Mouse (Mus musculus) spleen, postnatal 4 days (tissue): ENCODE results near the gene Atp8b3.

Source experiments
- DNase-seq, 2 experiments: peaks; one replicate each; pipeline ENCODE4 v3.0.0; 2022; ENCODE audit warnings: low spot score in 2 of 2

Atp8b3 gene

DNA sequence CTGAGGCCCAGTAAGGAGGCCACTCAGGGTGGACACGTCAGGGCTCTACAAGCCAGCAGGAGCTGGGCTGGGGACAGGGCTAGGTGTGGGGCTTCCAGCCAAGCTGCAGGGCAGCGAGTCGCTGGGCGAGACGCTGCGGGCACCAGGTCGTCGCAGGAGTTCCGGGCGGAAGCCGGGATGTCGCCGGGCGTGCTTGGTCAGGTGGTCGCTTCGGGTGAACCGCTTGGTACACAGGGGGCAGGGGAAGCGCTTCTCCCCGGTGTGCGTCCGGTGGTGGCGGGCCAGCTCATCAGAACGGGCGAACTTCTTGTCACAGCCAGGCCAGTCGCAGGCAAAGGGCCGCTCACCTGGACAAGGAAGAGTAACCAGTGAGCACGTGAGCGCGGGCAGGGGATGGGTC, 30.0 kb upstream of the Atp8b3 start:
- DNase-seq: peak; percentile 32 to 73

DNA sequence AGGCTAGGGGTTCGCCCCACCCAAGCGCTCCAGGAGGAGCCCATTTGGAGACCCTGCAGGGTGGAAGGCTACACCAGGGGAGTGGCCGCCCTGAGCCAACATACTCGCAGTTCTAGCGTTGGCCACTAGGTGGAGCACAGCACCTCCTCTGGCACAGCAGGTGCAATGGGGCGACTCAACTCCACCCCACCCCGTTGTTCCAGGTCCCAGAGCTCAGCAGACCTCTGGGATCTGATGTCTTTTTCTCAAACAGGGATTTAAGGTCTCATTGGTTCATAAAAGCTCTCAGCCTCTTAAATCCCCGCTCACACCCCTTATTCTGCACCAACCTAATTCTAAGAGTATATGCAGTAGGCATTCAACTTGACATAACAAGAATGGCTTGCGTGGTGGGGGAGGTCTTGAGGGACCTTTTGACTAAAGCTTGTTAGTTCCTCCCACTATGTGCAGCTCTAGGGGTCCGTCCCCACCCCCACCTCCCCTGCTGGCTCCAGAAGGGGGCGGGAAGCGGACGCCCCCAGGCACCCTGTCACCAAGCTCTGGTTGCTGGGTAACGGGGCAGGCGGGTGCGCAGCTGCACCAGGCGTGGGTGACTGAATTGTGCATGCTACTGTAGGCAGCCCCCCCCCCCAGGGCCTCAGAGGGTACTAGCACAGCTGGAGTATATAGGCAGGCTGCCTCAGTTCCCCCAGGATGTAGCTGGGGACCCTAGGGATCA, 27.6 kb upstream of the Atp8b3 start:
- peak; percentile 91 to 98 for DNase-seq

DNA sequence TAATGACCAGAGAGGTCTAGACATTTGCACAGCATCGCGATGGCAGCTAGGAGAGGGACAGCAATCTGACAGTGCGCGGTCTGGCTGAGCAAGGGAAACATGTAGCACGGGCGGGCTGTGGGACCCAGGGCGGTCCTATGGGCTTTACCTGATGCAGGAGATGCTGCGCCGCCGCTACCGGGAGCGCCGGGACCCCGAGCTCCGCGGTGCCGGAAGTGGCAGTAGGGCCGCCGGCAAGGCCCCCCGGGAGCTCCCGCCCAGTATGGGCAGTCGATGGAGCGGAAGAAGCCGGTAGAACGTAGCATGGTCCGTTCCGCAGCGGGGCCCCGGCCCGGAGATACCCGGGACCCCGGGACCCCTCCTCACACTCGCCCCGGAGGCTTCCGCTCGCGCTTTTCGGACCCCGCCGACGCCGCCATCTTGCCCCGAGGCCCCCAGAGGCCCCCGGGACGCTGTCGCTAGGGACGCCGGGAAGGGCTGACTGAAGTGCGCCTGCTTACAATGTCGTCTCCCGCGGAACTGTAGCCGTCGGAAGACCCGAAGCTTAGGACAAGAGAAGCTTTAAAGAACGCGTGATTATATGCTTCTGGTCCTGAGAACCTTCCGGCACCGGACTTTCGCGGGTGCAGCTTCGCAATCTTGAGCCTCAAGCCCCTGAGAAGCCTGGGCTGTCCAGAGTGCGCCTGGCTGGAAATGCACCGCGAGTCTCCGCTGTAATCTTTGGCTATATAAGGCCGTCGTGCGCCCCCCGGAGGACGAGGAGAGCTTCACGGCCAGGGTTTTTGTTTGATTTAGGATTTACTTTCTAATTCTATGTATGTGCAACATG, 22.4 kb upstream of the Atp8b3 start, which contains the start of gene Rexo1:
Gene Rexo1 (minus strand): TSS at position 445 of the 829 bp plus-strand sequence.
- peak; percentile 94 to 97 for DNase-seq

DNA sequence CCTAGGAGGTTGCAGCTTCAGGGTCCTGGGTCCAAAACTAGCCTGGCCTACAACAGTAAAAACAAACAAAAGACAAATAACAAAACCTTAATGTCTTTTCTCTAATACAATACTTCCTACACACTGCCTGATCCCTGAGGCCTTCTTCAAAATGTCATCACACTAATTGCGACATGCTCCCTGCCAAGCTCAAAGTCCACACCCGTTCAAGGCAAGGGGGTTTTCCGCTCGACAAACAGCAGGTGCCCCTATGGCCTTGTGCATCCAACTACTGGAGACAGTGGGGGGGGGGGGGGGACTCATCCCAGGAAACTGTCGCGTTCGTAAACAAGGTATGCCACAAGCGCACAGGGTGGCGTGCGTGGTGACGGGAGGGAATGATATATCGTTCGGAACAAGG, 21.7 kb upstream of the Atp8b3 start:
- DNase-seq: no peak

DNA sequence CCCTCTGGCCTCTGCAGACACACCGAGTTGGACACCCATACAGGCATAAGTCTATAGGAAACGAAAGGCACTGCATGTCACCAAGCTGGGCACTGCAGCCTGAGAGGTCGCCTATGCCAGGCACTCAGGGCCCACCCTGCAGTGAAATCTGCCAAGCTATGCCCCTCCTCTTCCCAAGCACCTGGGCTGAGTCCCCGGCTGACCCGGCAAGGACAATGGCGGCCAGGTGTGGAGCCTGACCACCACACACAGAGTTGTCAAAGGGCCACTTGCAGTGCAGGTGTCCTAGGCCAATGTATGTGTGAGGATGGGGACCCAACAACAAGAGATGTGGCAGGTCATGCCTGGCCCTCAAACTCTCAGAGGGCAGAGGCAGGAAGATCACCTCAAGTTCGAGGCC, 20.5 kb upstream of the Atp8b3 start:
- no peak for DNase-seq

DNA sequence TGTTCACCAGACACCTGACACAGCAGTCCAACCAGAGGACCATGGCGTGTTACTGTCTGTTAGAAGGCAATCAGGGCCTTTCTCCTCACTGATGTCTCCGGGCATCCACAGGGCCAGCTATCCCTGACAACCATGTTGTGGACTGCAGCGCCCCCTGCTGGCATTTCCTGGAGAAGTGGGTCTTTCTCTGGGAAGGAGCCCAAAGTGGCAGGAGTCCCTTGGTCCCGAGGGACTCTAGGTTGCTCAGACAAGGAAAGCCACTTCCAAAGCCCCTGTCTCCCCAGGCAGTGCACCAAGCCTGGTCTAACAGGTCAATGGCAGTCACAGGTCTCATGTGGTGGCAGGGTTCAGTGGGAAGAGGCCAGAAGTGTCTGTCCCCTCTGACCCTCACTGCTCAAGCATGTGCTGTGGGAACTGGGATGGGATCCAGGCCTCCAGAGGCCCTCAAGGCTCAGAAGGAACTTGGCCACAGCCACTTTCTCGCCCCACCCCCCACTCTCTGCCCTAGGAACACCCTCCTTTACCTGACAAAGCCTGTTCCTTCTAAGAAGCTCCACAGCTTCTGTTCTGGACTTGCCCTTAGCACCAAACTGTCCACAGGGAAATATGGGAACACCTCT, 18.5 kb upstream of the Atp8b3 start:
- peak; percentile 86 to 97 for DNase-seq

DNA sequence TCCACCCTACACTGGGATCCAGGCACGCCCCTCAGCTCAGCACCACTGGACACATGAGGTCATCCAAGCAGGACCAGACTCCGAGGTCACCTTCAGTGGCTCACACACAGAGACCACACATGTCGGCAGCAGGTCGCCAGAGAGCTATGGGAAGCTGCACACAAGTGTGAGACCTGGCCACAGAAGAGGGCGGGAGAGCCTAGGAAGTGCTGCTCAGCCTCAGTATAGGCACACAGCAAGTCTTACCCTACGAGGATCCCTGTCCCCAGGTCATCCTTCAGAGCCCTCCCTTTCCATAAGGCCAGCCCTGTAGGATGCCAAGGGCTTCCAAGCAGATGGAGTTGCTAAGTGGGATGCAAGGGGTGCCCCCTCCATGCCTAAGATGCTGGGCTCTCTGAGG, 15.1 kb upstream of the Atp8b3 start:
- DNase-seq: no peak

DNA sequence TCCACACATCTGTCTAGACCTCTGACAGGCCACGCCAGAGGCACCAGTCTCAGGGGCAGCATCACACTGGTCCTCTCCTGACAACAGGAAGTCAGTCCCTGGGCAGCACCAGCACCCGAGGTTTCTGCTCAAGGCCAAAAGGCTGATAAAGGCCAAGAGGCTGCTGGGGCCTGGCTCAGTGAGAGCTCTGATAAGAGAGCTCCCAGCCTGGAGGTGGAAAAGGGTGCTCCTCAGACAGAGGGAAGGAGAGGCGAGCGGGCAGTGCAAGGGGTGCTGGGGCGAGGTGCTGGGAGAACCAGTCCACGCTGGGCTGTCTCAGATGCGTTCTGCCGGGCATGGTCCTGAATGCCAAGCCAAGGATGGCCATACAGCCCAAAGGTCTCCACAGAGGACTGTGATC, 14.7 kb upstream of the Atp8b3 start:
- peak; percentile 78 to 84 for DNase-seq

DNA sequence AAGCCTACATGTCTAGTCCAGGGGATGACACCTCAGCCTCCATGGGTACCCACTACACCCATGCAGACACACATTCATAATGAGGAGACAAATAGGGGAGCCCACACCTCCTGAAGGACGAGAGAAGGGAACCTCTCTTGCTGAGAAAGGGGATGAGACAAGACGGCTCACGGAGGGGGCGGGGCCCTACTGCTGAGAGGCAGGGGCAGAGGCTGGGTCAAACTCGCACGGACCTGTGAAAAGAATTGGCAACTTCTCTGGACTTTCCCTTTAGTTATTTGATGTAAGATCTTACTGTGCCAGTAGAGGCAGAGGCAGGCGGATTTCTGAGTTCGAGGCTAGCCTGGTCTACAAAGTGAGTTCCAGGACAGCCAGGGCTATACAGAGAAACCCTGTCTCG, 13.4 kb upstream of the Atp8b3 start:
- no peak for DNase-seq

DNA sequence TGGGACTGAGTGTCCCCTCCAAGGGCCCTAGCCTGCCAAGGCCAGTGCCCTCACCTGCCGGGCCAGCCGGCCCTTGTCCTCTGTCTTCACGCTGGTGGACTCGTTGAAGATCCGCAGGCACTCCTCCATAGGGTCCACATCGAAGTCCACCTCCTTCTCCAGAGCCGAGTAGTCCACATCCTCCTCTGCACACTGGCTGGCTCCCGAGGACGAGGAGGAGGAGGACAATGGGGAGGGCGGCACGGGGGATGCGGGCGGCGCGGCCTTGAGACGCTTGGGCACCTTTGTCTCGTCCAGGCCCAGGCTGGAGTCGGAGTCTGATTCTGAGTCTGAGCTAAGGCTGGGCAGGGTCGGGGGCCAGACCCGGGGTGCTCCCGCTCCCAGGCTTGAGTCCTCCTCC, 10.4 kb upstream of the Atp8b3 start:
- DNase-seq: no peak

DNA sequence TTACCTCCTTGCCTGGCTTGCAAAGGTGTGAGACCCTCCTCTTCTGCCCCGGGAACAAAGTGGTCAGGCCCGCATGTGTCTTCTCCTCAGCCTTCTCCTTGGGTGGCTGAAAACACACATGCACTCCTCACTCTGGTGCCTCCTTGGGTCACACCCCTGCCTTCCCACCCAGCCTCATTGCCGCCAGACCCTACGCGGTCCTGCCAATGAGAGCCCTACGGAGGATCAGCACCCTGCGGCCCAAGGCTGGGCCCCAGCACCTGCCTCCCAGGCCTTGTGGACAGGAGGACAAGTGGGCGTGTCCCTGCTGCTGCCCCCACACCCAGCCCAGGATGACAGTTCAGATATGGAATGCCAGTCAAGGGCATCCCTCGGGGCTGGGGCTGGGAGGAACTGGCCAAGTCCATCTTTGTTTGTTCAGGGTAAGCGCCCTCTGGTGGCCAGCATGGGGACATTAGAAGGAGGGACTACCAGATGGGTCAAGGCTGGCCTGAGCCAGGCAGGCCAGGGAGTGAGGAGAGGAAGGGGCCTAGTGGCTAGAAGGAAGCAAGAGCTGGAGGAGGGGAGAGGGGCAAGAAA, 9.6 kb upstream of the Atp8b3 start:
- DNase-seq: peak; percentile 73 to 90

DNA sequence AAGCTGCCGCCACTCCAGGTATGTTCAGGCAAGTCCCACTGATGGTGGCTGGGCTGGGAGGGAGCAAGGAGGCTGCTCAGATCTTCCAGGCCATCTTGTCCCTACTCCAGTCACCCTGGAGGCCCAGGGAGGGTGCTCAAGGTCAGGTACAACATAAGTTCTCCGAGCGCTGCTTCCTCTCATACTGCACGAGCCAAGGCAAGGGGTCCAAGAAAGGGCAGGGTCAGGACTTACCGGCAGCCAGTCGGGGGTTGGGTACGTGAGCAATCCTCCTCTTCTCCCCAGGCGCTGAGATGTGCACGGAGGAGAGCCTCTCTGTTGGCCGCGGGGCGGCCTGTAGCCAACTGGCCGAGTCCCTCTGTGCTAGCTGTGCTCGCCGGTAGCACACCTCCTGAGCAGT, 8.6 kb upstream of the Atp8b3 start:
- no peak for DNase-seq

DNA sequence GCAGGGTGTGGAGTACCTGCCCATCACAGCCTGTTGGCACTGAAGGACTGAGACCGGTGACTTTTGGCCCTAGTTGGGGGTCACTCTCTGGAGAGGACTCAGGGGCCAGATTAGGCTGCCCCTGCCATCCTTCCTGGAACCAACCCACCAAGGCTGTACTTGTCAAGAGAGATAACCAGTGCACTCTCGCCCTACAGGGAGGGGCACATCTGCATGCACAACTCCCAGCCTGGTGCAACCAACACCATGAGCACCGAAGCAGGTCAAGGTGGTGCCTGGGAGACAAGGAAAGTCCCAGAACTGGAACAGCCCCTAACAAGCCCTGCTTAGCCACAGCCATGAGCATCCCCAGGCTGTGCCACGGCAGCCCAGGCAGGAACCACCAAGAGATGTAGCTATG, 8.0 kb upstream of the Atp8b3 start:
- no peak for DNase-seq

DNA sequence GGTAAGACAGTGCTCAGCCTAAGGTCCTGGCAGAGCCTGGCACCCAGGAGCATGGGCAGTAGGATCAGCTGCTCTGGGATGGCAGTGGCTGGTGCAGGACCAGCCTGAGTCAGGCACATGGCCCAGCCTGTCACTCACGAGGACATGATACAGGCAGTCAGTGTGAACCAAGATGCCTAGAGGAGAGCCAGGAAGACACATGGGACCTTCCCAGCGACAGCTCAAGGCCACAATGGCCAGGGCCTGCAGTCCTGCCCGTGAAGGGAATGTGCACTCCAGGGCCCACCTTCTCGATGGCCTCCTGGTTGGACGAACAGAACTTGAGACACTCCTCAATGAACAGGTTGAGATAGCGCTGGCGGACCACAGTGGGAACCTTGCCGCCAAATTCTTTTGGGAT, 6.7 kb upstream of the Atp8b3 start:
- no peak for DNase-seq

DNA sequence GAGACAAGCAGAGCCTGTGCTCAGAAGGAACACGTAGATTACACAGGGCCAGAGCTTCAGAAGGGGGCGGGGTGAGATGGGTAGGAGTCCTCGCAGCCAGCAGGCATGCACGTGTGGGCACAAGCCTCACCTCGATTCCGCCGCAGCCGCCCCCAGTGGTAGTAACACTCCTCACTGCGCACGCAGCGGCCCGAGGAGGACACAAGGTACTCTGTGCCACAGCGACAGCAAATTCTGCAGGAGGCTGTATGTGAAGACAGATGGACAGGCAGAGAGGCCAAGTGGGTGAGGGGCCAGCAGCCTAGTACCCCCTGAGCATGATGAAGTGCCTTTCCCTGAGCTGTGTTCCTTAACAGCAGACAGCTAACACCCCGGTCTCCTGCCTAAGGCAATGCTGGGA, 4.9 kb upstream of the Atp8b3 start:
- no peak for DNase-seq

DNA sequence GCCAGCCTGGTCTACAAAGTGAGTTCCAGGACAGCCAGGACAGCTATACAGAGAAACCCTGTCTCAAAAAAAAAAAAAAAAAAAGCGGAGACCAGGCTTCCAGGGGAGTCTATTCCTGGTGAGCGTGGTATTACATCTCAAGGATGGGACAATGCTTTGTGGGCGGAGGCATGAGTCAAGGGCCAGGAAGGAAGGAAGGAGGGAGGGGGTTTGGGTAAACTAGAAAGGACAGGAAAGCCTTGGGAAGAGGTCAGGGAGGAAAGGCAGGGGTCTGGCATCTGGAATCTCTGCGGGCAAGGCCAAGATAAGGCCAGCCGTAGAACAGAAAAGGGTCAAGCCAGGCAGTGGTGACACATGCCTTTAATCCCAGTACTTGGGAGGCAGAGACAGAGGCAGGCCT, 569 bp upstream of the Atp8b3 start:
- DNase-seq: no peak

DNA sequence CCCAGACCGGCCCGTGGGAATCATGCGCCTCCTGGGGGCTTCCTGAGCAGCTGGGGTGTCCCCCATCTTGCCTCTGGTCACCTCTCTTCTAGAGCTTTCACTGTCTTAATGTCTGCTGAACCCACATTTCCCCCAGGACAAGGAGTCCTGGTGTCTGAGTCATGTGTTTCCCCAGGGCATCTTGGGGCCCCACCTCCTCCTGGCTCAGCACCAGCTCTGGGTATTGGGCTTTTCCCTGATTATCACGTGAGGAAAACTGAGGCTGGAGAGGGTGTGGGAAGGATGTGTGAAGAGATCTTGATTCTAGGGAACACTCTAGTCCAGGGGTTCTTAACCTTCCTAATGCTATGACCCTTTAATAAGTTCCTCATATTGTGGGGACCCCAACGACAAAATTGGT, 744 bp downstream of the Atp8b3 start:
- DNase-seq: no peak

DNA sequence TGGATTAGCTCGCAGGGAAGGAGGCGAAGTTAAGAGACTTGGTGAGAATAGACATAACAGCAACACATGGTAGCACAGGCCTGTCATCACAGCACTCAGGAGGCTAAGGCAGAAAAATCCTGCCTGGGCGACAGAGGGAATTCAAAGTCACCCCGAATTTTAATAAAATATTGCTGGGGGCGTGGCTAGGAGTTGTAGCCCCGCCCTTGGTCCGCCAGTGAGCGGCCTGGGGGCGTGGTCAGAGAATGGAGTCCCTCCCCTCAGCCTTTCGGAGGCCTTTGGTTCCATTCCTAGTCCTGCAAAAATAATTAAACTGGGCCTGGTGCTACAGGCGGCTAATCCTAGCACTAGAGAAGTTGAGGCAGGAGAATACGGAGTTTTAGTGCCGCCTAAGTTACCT, 3.2 kb downstream of the Atp8b3 start:
- peak; percentile 84 to 90 for DNase-seq

DNA sequence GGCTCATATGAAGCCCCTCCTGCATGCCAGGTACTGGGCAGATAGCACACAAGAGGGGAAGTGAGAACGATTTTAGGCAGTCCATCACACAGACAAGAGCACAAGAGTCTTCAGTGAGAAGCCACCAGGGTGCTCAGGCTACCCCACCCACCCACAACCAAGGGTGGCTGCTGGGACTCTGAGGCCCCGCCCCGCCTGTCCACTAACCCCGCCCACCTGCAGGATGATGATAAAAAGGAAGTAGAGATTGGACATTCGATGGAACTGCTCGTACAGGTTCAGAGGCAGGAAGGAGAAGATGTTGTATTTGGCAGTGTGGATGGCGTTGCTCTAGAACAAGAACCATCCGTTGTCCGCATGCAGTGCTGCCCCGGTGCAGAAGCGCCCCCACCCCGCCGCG, 3.9 kb downstream of the Atp8b3 start:
- peak; percentile 90 to 91 for DNase-seq

DNA sequence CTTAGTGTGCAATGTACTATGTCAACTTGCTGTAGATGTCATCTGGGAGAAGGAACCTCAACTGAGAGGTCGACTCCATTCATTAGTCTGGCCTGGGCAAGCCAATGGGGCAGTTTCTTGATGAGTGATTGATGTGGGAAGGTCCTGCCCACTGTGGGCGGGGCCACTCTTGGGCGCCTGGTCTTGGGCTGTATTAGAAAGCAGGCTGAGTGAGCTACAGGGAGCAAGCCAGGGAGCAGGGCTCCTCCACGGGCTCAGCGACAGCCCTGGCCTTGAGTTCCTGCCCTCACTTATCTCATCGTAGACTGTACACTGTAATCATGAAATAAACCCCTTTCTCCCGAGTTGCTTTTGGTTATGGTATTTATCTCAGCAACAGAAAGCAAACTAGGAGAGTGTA, 5.2 kb downstream of the Atp8b3 start:
- DNase-seq: peak; percentile 86 to 87

DNA sequence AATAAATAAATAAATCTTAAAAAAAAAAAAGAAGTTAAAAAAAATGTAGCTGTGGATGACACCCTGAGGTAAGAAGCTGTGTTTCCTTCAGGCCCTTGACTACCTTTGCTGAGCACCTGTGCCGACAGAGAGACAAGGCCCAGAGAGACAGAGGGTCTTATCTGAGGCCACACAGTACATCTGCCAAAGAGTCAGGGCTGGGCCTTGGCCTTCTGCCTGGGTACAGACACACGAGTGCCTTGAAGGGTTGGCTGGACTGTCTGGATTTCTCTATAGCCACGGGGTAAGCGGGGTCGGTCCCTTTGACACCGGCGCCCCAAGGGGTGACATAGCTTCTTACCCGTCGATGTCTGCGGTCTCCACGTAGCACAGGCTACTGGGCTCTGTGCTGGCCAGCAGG, 6.1 kb downstream of the Atp8b3 start:
- DNase-seq: peak in 1 of 2 experiments; percentile 62

DNA sequence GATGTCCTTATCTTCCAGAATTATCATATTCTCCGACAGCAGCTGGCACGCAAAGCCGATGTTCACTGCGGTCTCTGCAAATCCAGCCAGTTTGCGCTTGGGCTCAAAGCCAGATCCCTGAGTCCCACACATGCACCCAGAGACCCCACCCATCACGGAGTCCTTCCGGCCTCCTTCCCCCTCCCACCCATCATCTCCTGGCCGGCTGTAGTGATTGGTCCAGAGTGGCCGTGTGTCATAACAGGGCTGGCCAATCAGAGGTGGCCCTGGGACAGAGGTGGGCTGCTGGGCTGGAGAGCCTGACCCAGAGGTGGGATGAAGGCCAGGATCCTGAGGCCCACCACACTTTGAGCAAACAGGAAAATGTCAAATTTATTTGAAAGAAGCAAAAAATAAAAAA, 12.8 kb downstream of the Atp8b3 start:
- DNase-seq: no peak
